Mouse (Mus musculus) heart, postnatal 0 days (tissue): ENCODE data around the gene Ebf4.

Experiments used
- CTCF ChIP-seq: IDR thresholded peaks from 2 replicates; pipeline ENCODE4 v1.5.1; 2016; ENCODE audit warnings: antibody characterized with exemption, control low read depth, low read depth
- EP300 ChIP-seq: IDR thresholded peaks from 2 replicates; pipeline ENCODE4 v1.6.1; 2016; ENCODE audit warnings: antibody characterized with exemption, low read depth

- no peak for TF ChIP-seq CTCF
- TF ChIP-seq EP300 = no peak
These were observed 34.1 kb upstream of the Ebf4 start for GRCm38 (mm10) chr2:130260822-130261221.
